Mouse (Mus musculus): ENCODE results near the gene Ufd1. TPM values are rescaled to one million over a fixed set of nuclear protein-coding genes. Genes with fewer than 3 reads are reported as not detected.

The Ufd1 gene
- polyA plus RNA-seq, 1 experiment from 2014 or later: 80.0 TPM

DNA sequence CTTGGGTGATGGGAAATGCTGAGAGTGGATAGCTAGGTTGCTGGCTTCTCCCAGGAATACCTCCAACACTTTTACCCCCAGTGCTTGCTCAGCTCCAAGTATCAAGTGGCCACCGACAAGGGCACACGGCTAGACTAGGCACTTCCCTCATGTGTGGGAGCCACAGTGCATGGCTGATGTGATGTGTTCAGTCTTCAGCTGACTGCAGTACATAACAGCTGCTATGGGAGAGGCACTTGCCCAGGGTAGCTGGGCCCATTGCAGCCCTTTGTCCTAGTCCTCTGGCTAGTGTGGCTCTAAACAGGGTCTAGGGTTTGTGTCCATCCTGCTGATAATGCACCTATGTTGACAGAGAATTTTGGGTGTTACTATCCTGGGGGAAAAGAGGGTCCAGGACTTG, 33.1 kb upstream of the Ufd1 start:
- ATAC-seq (ENCODE audit: insufficient read depth, low FRiP score): no peak
- 45% methylated on average over 2 of the region's 2 CpGs for WGBS
- Histone ChIP-seq H3K27me3 (ENCODE audit: control insufficient read depth, insufficient read depth, low read length) (peaks cover 42% of the 10 kb centered on the region), H3K4me1 (ENCODE audit: control insufficient read depth, insufficient read depth, low read length) (no peaks in the 10 kb centered on the region), H3K9ac (ENCODE audit: low read length) (peak overlapping the region; percentile 58), H3K9me3 (replicated peaks; ENCODE audit: control insufficient read depth, low read length) (no peaks in the 10 kb centered on the region), H3K4me3 (replicated peaks; ENCODE audit: low read length) (peak overlapping the region; percentile 47), H3K4me2 (ENCODE audit: low read depth, low read length) (peak overlapping the region; percentile 64; the same call in 1 of the 2 replicates), H3K27ac (ENCODE audit: low read length) (no peak overlapping the region), H3K36me3 (ENCODE audit: control insufficient read depth, insufficient read depth, low read length) (no peaks in the 10 kb centered on the region)

- no peak overlapping the region for H3K27ac ChIP-seq (ENCODE audit: low read length)
- H3K9me3 ChIP-seq (replicated peaks; ENCODE audit: control insufficient read depth, low read length): no peaks in the 10 kb centered on the region
- no peak for ATAC-seq (ENCODE audit: insufficient read depth, low FRiP score)
- peaks cover 3% of the 10 kb centered on the region; the same call in 1 of the 2 replicates for H3K36me3 ChIP-seq (ENCODE audit: control insufficient read depth, insufficient read depth, low read length)
- WGBS: 90% methylated on average over 10 of the region's 10 CpGs
- H3K4me1 ChIP-seq (ENCODE audit: control insufficient read depth, insufficient read depth, low read length): no peaks in the 10 kb centered on the region
- H3K9ac ChIP-seq (ENCODE audit: low read length): no peak overlapping the region
- peaks cover 28% of the 10 kb centered on the region for H3K27me3 ChIP-seq (ENCODE audit: control insufficient read depth, insufficient read depth, low read length)
- H3K4me3 ChIP-seq (replicated peaks; ENCODE audit: low read length): no peak overlapping the region
- H3K4me2 ChIP-seq (ENCODE audit: low read depth, low read length): no peak overlapping the region
Observed at GRCm38 (mm10) chr16:18781810-18782209, 29.8 kb upstream of the Ufd1 start.

- no peaks in the 10 kb centered on the region for H3K4me1 ChIP-seq (ENCODE audit: control insufficient read depth, insufficient read depth, low read length)
Observed at GRCm38 (mm10) chr16:18785025-18785424, 26.6 kb upstream of the Ufd1 start.

GRCm38 (mm10) chr16:18785485-18785884, 26.1 kb upstream of the Ufd1 start:
- H3K4me2 ChIP-seq (ENCODE audit: low read depth, low read length): no peak overlapping the region
- no peak overlapping the region for H3K27ac ChIP-seq (ENCODE audit: low read length)
- no peak overlapping the region for H3K9ac ChIP-seq (ENCODE audit: low read length)
- H3K9me3 ChIP-seq (replicated peaks; ENCODE audit: control insufficient read depth, low read length): no peaks in the 10 kb centered on the region
- no peak overlapping the region for H3K4me3 ChIP-seq (replicated peaks; ENCODE audit: low read length)
- 78% methylated on average over 1 of the region's 1 CpGs for WGBS
- peaks cover 11% of the 10 kb centered on the region; the same call in 1 of the 2 replicates for H3K36me3 ChIP-seq (ENCODE audit: control insufficient read depth, insufficient read depth, low read length)
- no peaks in the 10 kb centered on the region for H3K4me1 ChIP-seq (ENCODE audit: control insufficient read depth, insufficient read depth, low read length)
- H3K27me3 ChIP-seq (ENCODE audit: control insufficient read depth, insufficient read depth, low read length): no peaks in the 10 kb centered on the region
- no peak for ATAC-seq (ENCODE audit: insufficient read depth, low FRiP score)

More at GRCm38 (mm10) chr16:18785025-18785424, 26.6 kb upstream of the Ufd1 start:
- 86% methylated on average over 7 of the region's 7 CpGs for WGBS
- Histone ChIP-seq H3K9ac (ENCODE audit: low read length) (no peak overlapping the region), H3K27me3 (ENCODE audit: control insufficient read depth, insufficient read depth, low read length) (no peaks in the 10 kb centered on the region), H3K27ac (ENCODE audit: low read length) (no peak overlapping the region), H3K9me3 (replicated peaks; ENCODE audit: control insufficient read depth, low read length) (no peaks in the 10 kb centered on the region), H3K4me3 (replicated peaks; ENCODE audit: low read length) (no peak overlapping the region), H3K36me3 (ENCODE audit: control insufficient read depth, insufficient read depth, low read length) (peaks cover 11% of the 10 kb centered on the region; the same call in 1 of the 2 replicates), H3K4me2 (ENCODE audit: low read depth, low read length) (no peak overlapping the region)
- no peak for ATAC-seq (ENCODE audit: insufficient read depth, low FRiP score)

- no peak for ATAC-seq (ENCODE audit: insufficient read depth, low FRiP score)
- peaks cover 11% of the 10 kb centered on the region; the same call in 1 of the 2 replicates for H3K36me3 ChIP-seq (ENCODE audit: control insufficient read depth, insufficient read depth, low read length)
- no peak overlapping the region for H3K4me3 ChIP-seq (replicated peaks; ENCODE audit: low read length)
- WGBS: 92% methylated on average over 10 of the region's 10 CpGs
- no peaks in the 10 kb centered on the region for H3K27me3 ChIP-seq (ENCODE audit: control insufficient read depth, insufficient read depth, low read length)
- H3K27ac ChIP-seq (ENCODE audit: low read length): no peak overlapping the region
- no peaks in the 10 kb centered on the region for H3K9me3 ChIP-seq (replicated peaks; ENCODE audit: control insufficient read depth, low read length)
- no peaks in the 10 kb centered on the region for H3K4me1 ChIP-seq (ENCODE audit: control insufficient read depth, insufficient read depth, low read length)
- H3K4me2 ChIP-seq (ENCODE audit: low read depth, low read length): no peak overlapping the region
- no peak overlapping the region for H3K9ac ChIP-seq (ENCODE audit: low read length)
Observed at GRCm38 (mm10) chr16:18786652-18787051, 24.9 kb upstream of the Ufd1 start.

GRCm38 (mm10) chr16:18788627-18789406, 22.8 kb upstream of the Ufd1 start:
- no peaks in the 10 kb centered on the region for H3K4me1 ChIP-seq (ENCODE audit: control insufficient read depth, insufficient read depth, low read length)
- H3K9me3 ChIP-seq (replicated peaks; ENCODE audit: control insufficient read depth, low read length): no peaks in the 10 kb centered on the region
- no peaks in the 10 kb centered on the region for H3K27me3 ChIP-seq (ENCODE audit: control insufficient read depth, insufficient read depth, low read length)
- no peak for ATAC-seq (ENCODE audit: insufficient read depth, low FRiP score)
- H3K4me3 ChIP-seq (replicated peaks; ENCODE audit: low read length): no peak overlapping the region
- H3K4me2 ChIP-seq (ENCODE audit: low read depth, low read length): no peak overlapping the region
- no peak overlapping the region for H3K27ac ChIP-seq (ENCODE audit: low read length)
- 85% methylated on average over 10 of the region's 10 CpGs for WGBS
- H3K36me3 ChIP-seq (ENCODE audit: control insufficient read depth, insufficient read depth, low read length): peaks cover 11% of the 10 kb centered on the region; the same call in 1 of the 2 replicates
- no peak overlapping the region for H3K9ac ChIP-seq (ENCODE audit: low read length)

DNA sequence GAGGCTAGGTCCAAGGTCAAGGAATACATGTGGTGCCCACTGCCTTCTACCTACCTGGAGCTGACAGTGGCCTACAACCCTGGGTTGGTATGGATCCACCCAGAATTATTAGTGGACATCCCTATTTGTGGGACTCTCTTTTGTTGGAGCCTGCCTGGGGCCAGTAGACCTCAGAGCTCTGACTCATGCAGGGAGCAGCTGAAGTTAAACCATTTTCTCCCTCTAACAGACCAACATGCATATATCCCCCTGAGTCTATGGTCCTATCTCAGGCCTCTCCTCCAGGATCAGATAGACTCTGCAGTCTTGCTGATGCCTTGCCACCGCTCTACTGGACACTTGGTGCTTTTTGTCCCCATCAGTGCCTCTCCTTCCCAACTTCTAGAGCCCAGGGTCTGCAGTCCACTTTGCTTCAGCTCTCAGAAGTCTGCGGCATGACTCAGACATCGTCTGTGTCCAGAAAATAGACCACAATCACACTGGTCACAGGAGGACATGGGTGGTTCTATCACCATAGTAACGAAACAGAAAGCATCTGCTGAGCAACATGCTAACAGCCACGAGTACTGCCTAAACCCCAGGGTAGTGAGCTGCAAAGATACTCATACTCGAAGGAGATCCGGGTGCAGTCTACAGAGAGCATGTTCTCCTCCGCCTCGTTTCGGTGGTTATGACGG, 16.2 kb upstream of the Ufd1 start:
- 93% methylated on average over 11 of the region's 11 CpGs for WGBS
- H3K27me3 ChIP-seq (ENCODE audit: control insufficient read depth, insufficient read depth, low read length): no peaks in the 10 kb centered on the region
- no peak overlapping the region for H3K4me2 ChIP-seq (ENCODE audit: low read depth, low read length)
- peaks cover 6% of the 10 kb centered on the region; the same call in 1 of the 2 replicates for H3K36me3 ChIP-seq (ENCODE audit: control insufficient read depth, insufficient read depth, low read length)
- H3K9ac ChIP-seq (ENCODE audit: low read length): no peak overlapping the region
- H3K9me3 ChIP-seq (replicated peaks; ENCODE audit: control insufficient read depth, low read length): no peaks in the 10 kb centered on the region
- no peaks in the 10 kb centered on the region for H3K4me1 ChIP-seq (ENCODE audit: control insufficient read depth, insufficient read depth, low read length)
- ATAC-seq (ENCODE audit: insufficient read depth, low FRiP score): no peak
- H3K27ac ChIP-seq (ENCODE audit: low read length): no peak overlapping the region
- H3K4me3 ChIP-seq (replicated peaks; ENCODE audit: low read length): no peak overlapping the region

DNA sequence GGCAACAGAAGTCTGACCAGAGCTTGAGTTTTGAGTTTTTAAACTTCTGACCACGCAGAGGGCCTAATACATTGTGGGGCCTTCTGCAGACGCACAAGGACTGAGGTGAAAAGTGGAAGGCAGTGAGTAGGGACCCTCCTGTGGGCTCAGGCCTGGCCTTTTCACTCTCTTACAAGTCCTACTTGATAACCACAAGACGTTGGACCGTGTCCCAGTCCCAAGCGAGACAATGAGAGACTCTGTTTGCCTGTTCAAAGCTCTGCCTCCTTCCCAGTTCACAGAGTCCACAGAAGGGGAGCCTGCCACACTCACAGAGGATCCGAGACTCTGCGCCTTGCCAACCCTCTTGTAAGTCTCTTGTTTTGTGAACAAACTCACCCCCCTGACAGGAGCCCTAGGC, 14.9 kb upstream of the Ufd1 start:
- H3K36me3 ChIP-seq (ENCODE audit: control insufficient read depth, insufficient read depth, low read length): peaks cover 6% of the 10 kb centered on the region; the same call in 1 of the 2 replicates
- no peak for ATAC-seq (ENCODE audit: insufficient read depth, low FRiP score)
- H3K27ac ChIP-seq (ENCODE audit: low read length): no peak overlapping the region
- no peaks in the 10 kb centered on the region for H3K27me3 ChIP-seq (ENCODE audit: control insufficient read depth, insufficient read depth, low read length)
- H3K4me1 ChIP-seq (ENCODE audit: control insufficient read depth, insufficient read depth, low read length): no peaks in the 10 kb centered on the region
- no peak overlapping the region for H3K9ac ChIP-seq (ENCODE audit: low read length)
- whole genome bisulfite sequencing: 88% methylated on average over 7 of the region's 7 CpGs
- no peaks in the 10 kb centered on the region for H3K9me3 ChIP-seq (replicated peaks; ENCODE audit: control insufficient read depth, low read length)
- H3K4me2 ChIP-seq (ENCODE audit: low read depth, low read length): no peak overlapping the region
- H3K4me3 ChIP-seq (replicated peaks; ENCODE audit: low read length): no peak overlapping the region

GRCm38 (mm10) chr16:18798151-18798550, 13.4 kb upstream of the Ufd1 start:
- no peak overlapping the region for H3K4me3 ChIP-seq (replicated peaks; ENCODE audit: low read length)
- ATAC-seq (ENCODE audit: insufficient read depth, low FRiP score): no peak
- H3K9me3 ChIP-seq (replicated peaks; ENCODE audit: control insufficient read depth, low read length): no peaks in the 10 kb centered on the region
- 90% methylated on average over 5 of the region's 5 CpGs for WGBS
- H3K4me2 ChIP-seq (ENCODE audit: low read depth, low read length): no peak overlapping the region
- no peaks in the 10 kb centered on the region for H3K4me1 ChIP-seq (ENCODE audit: control insufficient read depth, insufficient read depth, low read length)
- H3K27ac ChIP-seq (ENCODE audit: low read length): no peak overlapping the region
- peaks cover 6% of the 10 kb centered on the region; the same call in 1 of the 2 replicates for H3K36me3 ChIP-seq (ENCODE audit: control insufficient read depth, insufficient read depth, low read length)
- H3K27me3 ChIP-seq (ENCODE audit: control insufficient read depth, insufficient read depth, low read length): no peaks in the 10 kb centered on the region
- H3K9ac ChIP-seq (ENCODE audit: low read length): no peak overlapping the region
